Mouse (Mus musculus): Measurements from ENCODE around the gene Gm11011. TPM values are rescaled to one million over a fixed set of nuclear protein-coding genes. Genes with fewer than 3 reads are reported as not detected.

The Gm11011 gene
- polyA plus RNA-seq, 1 experiment from 2014 or later = not detected

GRCm38 (mm10) chr2:169597971-169598370 is 10.4 kb upstream of the Gm11011 start:
- WGBS = 83% methylated on average over 8 of the region's 8 CpGs
- H3K27ac ChIP-seq (replicated peaks; ENCODE audit: low read depth, low read length) = no peak overlapping the region

GRCm38 (mm10) chr2:169597357-169597756 is 9.8 kb upstream of the Gm11011 start:
- Histone ChIP-seq H3K4me2 (ENCODE audit: low read depth, low read length) (no peak overlapping the region), H3K4me3 (ENCODE audit: low read depth, low read length) (no peak overlapping the region), H3K9ac (ENCODE audit: low read depth, low read length) (no peak overlapping the region), H3K9me3 (ENCODE audit: control insufficient read depth, low read length) (no peaks in the 10 kb centered on the region), H3K36me3 (ENCODE audit: control insufficient read depth, insufficient read depth, low read length) (no peaks in the 10 kb centered on the region), H3K27ac (replicated peaks; ENCODE audit: low read depth, low read length) (no peak overlapping the region), H3K4me1 (ENCODE audit: control insufficient read depth, insufficient read depth, low read length) (no peaks in the 10 kb centered on the region), H3K27me3 (replicated peaks; ENCODE audit: control insufficient read depth, insufficient read depth, low read length) (no peaks in the 10 kb centered on the region)
- ATAC-seq (ENCODE audit: low read depth) (no peak), DNase-seq (ENCODE audit: low spot score) (no peak)
- WGBS = 80% methylated on average over 6 of the region's 6 CpGs

More at GRCm38 (mm10) chr2:169597971-169598370, 10.4 kb upstream of the Gm11011 start:
- Histone ChIP-seq H3K9ac (ENCODE audit: low read depth, low read length) (no peak overlapping the region), H3K27me3 (replicated peaks; ENCODE audit: control insufficient read depth, insufficient read depth, low read length) (no peaks in the 10 kb centered on the region), H3K4me1 (ENCODE audit: control insufficient read depth, insufficient read depth, low read length) (no peaks in the 10 kb centered on the region), H3K4me2 (ENCODE audit: low read depth, low read length) (no peak overlapping the region), H3K36me3 (ENCODE audit: control insufficient read depth, insufficient read depth, low read length) (no peaks in the 10 kb centered on the region), H3K4me3 (ENCODE audit: low read depth, low read length) (no peak overlapping the region), H3K9me3 (ENCODE audit: control insufficient read depth, low read length) (no peaks in the 10 kb centered on the region)
- DNase-seq (ENCODE audit: low spot score) = no peak
- ATAC-seq (ENCODE audit: low read depth) = no peak

GRCm38 (mm10) chr2:169593742-169594141 is 6.2 kb upstream of the Gm11011 start:
- Histone ChIP-seq H3K4me3 (ENCODE audit: low read depth, low read length) (no peak overlapping the region), H3K9me3 (ENCODE audit: control insufficient read depth, low read length) (no peaks in the 10 kb centered on the region), H3K9ac (ENCODE audit: low read depth, low read length) (no peak overlapping the region), H3K4me2 (ENCODE audit: low read depth, low read length) (no peak overlapping the region), H3K27ac (replicated peaks; ENCODE audit: low read depth, low read length) (no peak overlapping the region), H3K4me1 (ENCODE audit: control insufficient read depth, insufficient read depth, low read length) (0 out of 2 replicates have a peak, but pooled peaks cover 6% of the 10 kb centered on the region), H3K27me3 (replicated peaks; ENCODE audit: control insufficient read depth, insufficient read depth, low read length) (no peaks in the 10 kb centered on the region), H3K36me3 (ENCODE audit: control insufficient read depth, insufficient read depth, low read length) (no peaks in the 10 kb centered on the region)
- WGBS = 72% methylated on average over 3 of the region's 3 CpGs
- DNase-seq (ENCODE audit: low spot score) (no peak), ATAC-seq (ENCODE audit: low read depth) (no peak)

GRCm38 (mm10) chr2:169590412-169590811 is 2.9 kb upstream of the Gm11011 start:
- H3K4me1 ChIP-seq (ENCODE audit: control insufficient read depth, insufficient read depth, low read length) = 0 out of 2 replicates have a peak, but pooled peaks cover 7% of the 10 kb centered on the region
- DNase-seq (ENCODE audit: low spot score) (no peak), ATAC-seq (ENCODE audit: low read depth) (no peak)
- H3K27me3 ChIP-seq (replicated peaks; ENCODE audit: control insufficient read depth, insufficient read depth, low read length) = no peaks in the 10 kb centered on the region
- no peak overlapping the region for H3K4me3 ChIP-seq (ENCODE audit: low read depth, low read length)
- H3K36me3 ChIP-seq (ENCODE audit: control insufficient read depth, insufficient read depth, low read length) = no peaks in the 10 kb centered on the region
- H3K9ac ChIP-seq (ENCODE audit: low read depth, low read length) = no peak overlapping the region
- no peak overlapping the region for H3K4me2 ChIP-seq (ENCODE audit: low read depth, low read length)
- no peaks in the 10 kb centered on the region for H3K9me3 ChIP-seq (ENCODE audit: control insufficient read depth, low read length)
- no peak overlapping the region for H3K27ac ChIP-seq (replicated peaks; ENCODE audit: low read depth, low read length)
- 43% methylated on average over 8 of the region's 8 CpGs for WGBS

GRCm38 (mm10) chr2:169589697-169590096 is 2.2 kb upstream of the Gm11011 start:
- ATAC-seq (ENCODE audit: low read depth) (no peak), DNase-seq (ENCODE audit: low spot score) (no peak)
- WGBS = 84% methylated on average over 10 of the region's 10 CpGs

GRCm38 (mm10) chr2:169586688-169587087 is 857 bp downstream of the Gm11011 start:
- no peak overlapping the region for H3K4me3 ChIP-seq (ENCODE audit: low read depth, low read length)
- H3K4me2 ChIP-seq (ENCODE audit: low read depth, low read length) = no peak overlapping the region
- no peaks in the 10 kb centered on the region for H3K36me3 ChIP-seq (ENCODE audit: control insufficient read depth, insufficient read depth, low read length)
- 0 out of 2 replicates have a peak, but pooled peaks cover 10% of the 10 kb centered on the region for H3K4me1 ChIP-seq (ENCODE audit: control insufficient read depth, insufficient read depth, low read length)
- no peak overlapping the region for H3K27ac ChIP-seq (replicated peaks; ENCODE audit: low read depth, low read length)
- ATAC-seq (ENCODE audit: low read depth) (no peak), DNase-seq (ENCODE audit: low spot score) (no peak)
- WGBS = 86% methylated on average over 3 of the region's 3 CpGs
- no peaks in the 10 kb centered on the region for H3K9me3 ChIP-seq (ENCODE audit: control insufficient read depth, low read length)
- H3K9ac ChIP-seq (ENCODE audit: low read depth, low read length) = no peak overlapping the region
- no peaks in the 10 kb centered on the region for H3K27me3 ChIP-seq (replicated peaks; ENCODE audit: control insufficient read depth, insufficient read depth, low read length)

More at GRCm38 (mm10) chr2:169589697-169590096, 2.2 kb upstream of the Gm11011 start:
- Histone ChIP-seq H3K4me1 (ENCODE audit: control insufficient read depth, insufficient read depth, low read length) (0 out of 2 replicates have a peak, but pooled peaks cover 10% of the 10 kb centered on the region), H3K27me3 (replicated peaks; ENCODE audit: control insufficient read depth, insufficient read depth, low read length) (no peaks in the 10 kb centered on the region), H3K4me3 (ENCODE audit: low read depth, low read length) (no peak overlapping the region), H3K9ac (ENCODE audit: low read depth, low read length) (no peak overlapping the region), H3K9me3 (ENCODE audit: control insufficient read depth, low read length) (no peaks in the 10 kb centered on the region), H3K36me3 (ENCODE audit: control insufficient read depth, insufficient read depth, low read length) (no peaks in the 10 kb centered on the region), H3K27ac (replicated peaks; ENCODE audit: low read depth, low read length) (no peak overlapping the region), H3K4me2 (ENCODE audit: low read depth, low read length) (no peak overlapping the region)

DNA sequence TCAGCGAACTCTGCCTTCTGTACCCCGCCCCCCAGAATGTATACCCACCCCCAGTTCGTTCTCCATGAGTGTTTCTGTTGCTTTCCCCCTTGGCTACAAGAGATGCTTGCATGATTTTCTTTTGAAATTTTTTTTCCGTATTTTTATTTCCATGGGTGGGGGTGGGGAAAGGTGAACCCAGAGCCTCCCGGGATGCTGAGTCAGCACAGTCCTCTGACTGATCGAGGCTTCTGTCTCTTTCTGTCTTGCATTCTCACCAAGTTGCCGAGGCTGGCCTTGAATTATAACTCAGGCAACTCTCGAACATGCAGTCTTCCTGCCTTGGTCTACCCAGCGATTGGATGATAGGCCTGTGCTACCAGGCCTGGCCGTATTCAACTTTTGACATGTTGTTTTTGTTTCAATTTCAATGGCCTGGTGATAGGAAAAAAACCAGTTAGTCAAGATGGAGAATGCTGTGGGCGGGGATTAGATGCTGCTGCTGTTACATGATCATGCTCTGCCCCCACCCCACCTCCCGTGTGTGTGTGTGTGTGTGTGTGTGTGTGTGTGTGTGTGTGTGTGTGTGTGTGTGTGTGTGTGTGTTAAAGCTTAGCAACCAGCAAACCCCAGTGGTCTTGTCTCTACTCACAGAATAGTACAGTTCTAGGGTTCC is 1.8 kb downstream of the Gm11011 start:
- DNase-seq (ENCODE audit: low spot score) (peak; percentile 58), ATAC-seq (ENCODE audit: low read depth) (0 out of 2 replicates have a peak, but pooled peaks have one; percentile 9)
- Histone ChIP-seq H3K9me3 (ENCODE audit: control insufficient read depth, low read length) (no peaks in the 10 kb centered on the region), H3K4me2 (ENCODE audit: low read depth, low read length) (peak overlapping the region; percentile 19; the same call in 1 of the 2 replicates), H3K9ac (ENCODE audit: low read depth, low read length) (no peak overlapping the region), H3K27ac (replicated peaks; ENCODE audit: low read depth, low read length) (no peak overlapping the region), H3K4me3 (ENCODE audit: low read depth, low read length) (no peak overlapping the region), H3K36me3 (ENCODE audit: control insufficient read depth, insufficient read depth, low read length) (no peaks in the 10 kb centered on the region), H3K27me3 (replicated peaks; ENCODE audit: control insufficient read depth, insufficient read depth, low read length) (no peaks in the 10 kb centered on the region), H3K4me1 (ENCODE audit: control insufficient read depth, insufficient read depth, low read length) (0 out of 2 replicates have a peak, but pooled peaks cover 8% of the 10 kb centered on the region)
- WGBS = 66% methylated on average over 12 of the region's 12 CpGs

DNA sequence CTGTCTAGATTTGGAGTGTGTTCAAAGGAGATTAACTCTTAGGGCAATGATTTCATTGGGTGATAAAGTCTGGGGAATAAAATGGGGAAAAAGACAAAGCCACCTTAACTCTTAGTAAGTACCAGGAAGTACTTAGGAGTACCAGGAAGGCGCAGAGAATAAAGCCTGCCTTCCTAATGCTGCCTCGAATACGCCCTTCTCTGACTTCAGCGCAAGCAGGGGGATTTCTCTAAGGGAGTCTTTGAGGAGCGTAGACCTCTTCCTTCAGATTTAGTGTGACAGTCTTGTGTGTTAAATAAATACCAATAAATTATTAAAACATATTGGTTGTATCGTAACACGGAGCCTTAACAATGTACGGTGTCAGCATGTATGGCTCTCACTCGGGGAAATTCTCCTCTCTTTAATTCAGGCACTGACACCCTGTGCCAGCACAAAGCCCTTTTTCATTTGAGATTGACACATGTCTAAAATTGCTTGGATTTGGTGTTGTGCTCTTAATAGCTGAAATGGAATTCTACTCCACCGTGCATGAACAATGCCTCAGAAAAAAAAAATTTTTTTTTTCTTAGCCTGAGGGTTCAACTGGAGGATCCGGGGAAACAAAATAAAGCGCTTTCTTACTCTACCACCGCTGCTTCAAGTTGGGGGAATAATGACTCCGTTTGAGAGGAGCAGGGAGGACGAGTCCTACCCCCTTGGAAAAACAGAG is 2.6 kb downstream of the Gm11011 start:
- Histone ChIP-seq H3K9ac (ENCODE audit: low read depth, low read length) (no peak overlapping the region), H3K4me3 (ENCODE audit: low read depth, low read length) (no peak overlapping the region), H3K27ac (replicated peaks; ENCODE audit: low read depth, low read length) (no peak overlapping the region), H3K4me2 (ENCODE audit: low read depth, low read length) (peak overlapping the region; percentile 19; the same call in 1 of the 2 replicates), H3K4me1 (ENCODE audit: control insufficient read depth, insufficient read depth, low read length) (0 out of 2 replicates have a peak, but pooled peaks cover 3% of the 10 kb centered on the region), H3K36me3 (ENCODE audit: control insufficient read depth, insufficient read depth, low read length) (no peaks in the 10 kb centered on the region), H3K27me3 (replicated peaks; ENCODE audit: control insufficient read depth, insufficient read depth, low read length) (no peaks in the 10 kb centered on the region), H3K9me3 (ENCODE audit: control insufficient read depth, low read length) (no peaks in the 10 kb centered on the region)
- DNase-seq (ENCODE audit: low spot score) (no peak), ATAC-seq (ENCODE audit: low read depth) (0 out of 2 replicates have a peak, but pooled peaks have one; percentile 18)
- WGBS = 46% methylated on average over 15 of the region's 15 CpGs

All from embryonic facial prominence, embryonic 14.5 days (tissue).